Mouse (Mus musculus) liver, embryonic 12.5 days (tissue): ENCODE results near the gene Trim25. TPM values are rescaled to one million over a fixed set of nuclear protein-coding genes. Genes with fewer than 3 reads are reported as not detected.

Source experiments
- ATAC-seq: fragments of 200-750 bp; cut with Nextera tagmentation; 2 replicates; pipeline ENCODE4 v1.8.0; 2017; ENCODE audit warnings: moderate number of reproducible peaks, mild to moderate bottlenecking, moderate library complexity
- H3K27ac ChIP-seq: fragments of 300-500 bp; sonication (generic); 2 replicates; pipeline ENCODE4 v1.5.1; 2016; ENCODE audit warnings: mild to moderate bottlenecking
- H3K27me3 ChIP-seq: fragments of 300-500 bp; sonication (generic); replicated peaks from 2 replicates; pipeline ENCODE4 v1.6.1; 2016; ENCODE audit warnings: mild to moderate bottlenecking, moderate library complexity
- H3K36me3 ChIP-seq: fragments of 300-500 bp; sonication (generic); 2 replicates; pipeline ENCODE4 v1.6.1; 2016; ENCODE audit warnings: mild to moderate bottlenecking, moderate library complexity
- H3K4me1 ChIP-seq: fragments of 300-500 bp; sonication (generic); 2 replicates; pipeline ENCODE4 v1.6.1; 2016
- H3K4me2 ChIP-seq: fragments of 300-500 bp; sonication (generic); 2 replicates; pipeline ENCODE4 v1.6.1; 2016; ENCODE audit warnings: mild to moderate bottlenecking, moderate library complexity
- H3K4me3 ChIP-seq: fragments of 300-500 bp; sonication (generic); 2 replicates; pipeline ENCODE4 v1.5.1; 2016; ENCODE audit warnings: mild to moderate bottlenecking, moderate library complexity
- H3K9ac ChIP-seq: fragments of 300-500 bp; sonication (generic); 2 replicates; pipeline ENCODE4 v1.6.1; 2016; ENCODE audit warnings: mild to moderate bottlenecking, moderate library complexity
- H3K9me3 ChIP-seq: fragments of 300-500 bp; sonication (generic); replicated peaks from 2 replicates; pipeline ENCODE4 v1.6.1; 2016; ENCODE audit warnings: mild to moderate bottlenecking, moderate library complexity
- WGBS: fragments of 180-500 bp; shearing (Covaris S2); methylation state at CpG from one replicate; pipeline ENCODE4 v1.1.7; 2016; ENCODE audit not compliant: insufficient replicate concordance; 5-methylcytosine and 5-hydroxymethylcytosine counted together
- polyA plus RNA-seq: library from polyadenylated mRNA; unstranded; fragments of >200 nt; fragmentation: Nextera tagmentation; extraction: Ambion mirVana; gene quantifications from 2 replicates; pipeline ENCODE4 v1.2.1, GENCODE M21; 2016

The Trim25 gene
- 23.1 and 25.9 TPM in 2 replicates for polyA plus RNA-seq

- peak; percentile 93 for ATAC-seq
- H3K4me2 ChIP-seq, result peak within 1 kb of the TSS; percentile 93
- peak within 1 kb of the TSS; percentile 88 for H3K27ac ChIP-seq
- no peaks in the 10 kb centered on the region for H3K9me3 ChIP-seq
- H3K27me3 ChIP-seq, result no peaks in the 10 kb centered on the region
- H3K4me1 ChIP-seq, result peaks cover 71% of the 10 kb centered on the region
- peak within 1 kb of the TSS; percentile 98 for H3K9ac ChIP-seq
- peak within 1 kb of the TSS; percentile 96 for H3K4me3 ChIP-seq
- H3K36me3 ChIP-seq, result peaks cover 21% of the 10 kb centered on the region; the same call in 1 of the 2 replicates
- under 1% methylated on average over 48 of the region's 48 CpGs for WGBS
Observed at GRCm38 (mm10) chr11:88998974-88999722, at the start of gene Trim25. Trim25 (plus strand) TSS chr11:88999376.

- no peak overlapping the region for H3K4me3 ChIP-seq
- no peak overlapping the region for H3K27ac ChIP-seq
- no peak overlapping the region for H3K9ac ChIP-seq
- WGBS, result 53% methylated on average over 8 of the region's 8 CpGs
- peaks cover 4% of the 10 kb centered on the region; the same call in 1 of the 2 replicates for H3K27me3 ChIP-seq
- H3K4me1 ChIP-seq, result peaks cover 36% of the 10 kb centered on the region
- peak overlapping the region; percentile 12; the same call in 1 of the 2 replicates for H3K4me2 ChIP-seq
- H3K9me3 ChIP-seq, result no peaks in the 10 kb centered on the region
- no peak for ATAC-seq
- H3K36me3 ChIP-seq, result peaks cover 11% of the 10 kb centered on the region
Observed at GRCm38 (mm10) chr11:88949802-88950639, 49.2 kb upstream of the Trim25 start.

- H3K4me1 ChIP-seq, result peaks cover 43% of the 10 kb centered on the region
- H3K27me3 ChIP-seq, result peaks cover 4% of the 10 kb centered on the region; the same call in 1 of the 2 replicates
- H3K4me3 ChIP-seq, result no peak overlapping the region
- no peak for ATAC-seq
- H3K9ac ChIP-seq, result no peak overlapping the region
- H3K4me2 ChIP-seq, result peak overlapping the region; percentile 12; the same call in 1 of the 2 replicates
- no peaks in the 10 kb centered on the region for H3K9me3 ChIP-seq
- peaks cover 11% of the 10 kb centered on the region for H3K36me3 ChIP-seq
- WGBS, result 76% methylated on average over 13 of the region's 13 CpGs
- H3K27ac ChIP-seq, result no peak overlapping the region
Observed at GRCm38 (mm10) chr11:88950640-88951250, 48.4 kb upstream of the Trim25 start.

DNA sequence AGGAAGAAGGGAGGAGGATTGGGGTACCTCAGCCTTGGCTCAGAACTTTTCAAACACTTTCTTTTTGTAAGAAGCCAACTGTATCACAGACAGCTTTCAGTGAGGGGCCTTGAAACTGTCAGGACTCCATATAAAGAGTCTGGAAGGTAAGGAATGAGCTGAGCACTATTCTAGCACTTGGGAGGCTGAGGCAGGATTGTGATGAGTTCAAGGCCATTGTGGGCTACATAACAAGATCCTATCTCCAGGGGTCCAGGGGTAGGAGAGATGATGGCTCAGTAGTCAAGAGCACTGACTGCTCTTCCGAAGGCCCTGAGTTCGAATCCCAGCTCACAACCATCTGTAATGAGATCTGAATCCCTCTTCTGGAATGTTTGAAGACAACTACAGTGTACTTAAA, 47.6 kb upstream of the Trim25 start:
- no peak overlapping the region for H3K9ac ChIP-seq
- no peak overlapping the region for H3K4me3 ChIP-seq
- peaks cover 43% of the 10 kb centered on the region for H3K4me1 ChIP-seq
- peaks cover 11% of the 10 kb centered on the region for H3K36me3 ChIP-seq
- no peak overlapping the region for H3K27ac ChIP-seq
- no peak for ATAC-seq
- H3K27me3 ChIP-seq, result peaks cover 4% of the 10 kb centered on the region; the same call in 1 of the 2 replicates
- WGBS, result 96% methylated on average over 2 of the region's 2 CpGs
- no peaks in the 10 kb centered on the region for H3K9me3 ChIP-seq
- no peak overlapping the region for H3K4me2 ChIP-seq

DNA sequence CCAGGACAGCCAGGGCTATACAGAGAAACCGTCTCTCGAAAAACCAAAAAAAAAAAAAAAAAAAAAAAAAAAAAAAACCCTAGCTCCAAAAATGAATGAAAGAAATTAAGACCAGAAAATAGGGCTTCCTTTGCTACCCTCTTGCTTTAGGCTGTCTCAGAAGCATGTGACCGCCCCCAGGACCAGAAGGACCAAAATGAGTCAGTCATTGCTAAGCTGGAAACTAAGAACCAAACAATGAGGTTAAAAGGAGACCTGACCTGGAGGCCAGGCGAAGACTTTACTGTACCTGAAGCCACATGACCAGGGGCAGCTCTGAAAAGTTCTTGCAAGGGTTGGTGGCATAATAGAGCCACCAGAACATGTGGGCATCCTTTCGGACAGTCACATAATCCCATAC, 47.1 kb upstream of the Trim25 start:
- H3K4me2 ChIP-seq, result no peak overlapping the region
- H3K9me3 ChIP-seq, result no peaks in the 10 kb centered on the region
- H3K36me3 ChIP-seq, result peaks cover 7% of the 10 kb centered on the region
- WGBS, result 74% methylated on average over 5 of the region's 5 CpGs
- H3K27me3 ChIP-seq, result no peaks in the 10 kb centered on the region
- no peak for ATAC-seq
- H3K27ac ChIP-seq, result no peak overlapping the region
- H3K4me3 ChIP-seq, result no peak overlapping the region
- no peak overlapping the region for H3K9ac ChIP-seq
- peaks cover 43% of the 10 kb centered on the region for H3K4me1 ChIP-seq

DNA sequence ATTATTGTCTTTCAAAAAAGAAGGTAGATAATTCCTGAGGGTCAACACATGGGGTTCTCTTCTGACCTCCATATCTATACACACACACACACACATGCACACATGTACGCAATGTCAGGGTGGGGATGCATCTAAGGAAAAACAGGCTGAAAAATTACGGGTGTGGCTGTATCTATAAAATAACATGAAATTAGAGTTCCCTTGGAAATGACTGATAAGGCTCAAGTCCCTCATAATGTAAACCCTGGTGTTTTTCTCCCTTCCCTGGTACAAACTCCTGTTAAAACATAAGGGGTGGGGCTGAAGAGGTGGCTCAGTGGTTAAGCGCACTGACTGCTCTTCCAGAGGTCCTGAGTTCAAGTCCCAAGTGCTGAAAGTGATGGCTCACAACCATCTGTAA, 45.6 kb upstream of the Trim25 start:
- 58% methylated on average over 3 of the region's 3 CpGs for WGBS
- no peak overlapping the region for H3K4me2 ChIP-seq
- no peaks in the 10 kb centered on the region for H3K27me3 ChIP-seq
- H3K36me3 ChIP-seq, result peaks cover 7% of the 10 kb centered on the region
- no peak overlapping the region for H3K9ac ChIP-seq
- ATAC-seq, result peak; percentile 64
- no peak overlapping the region; the same call in 1 of the 2 replicates for H3K4me3 ChIP-seq
- H3K4me1 ChIP-seq, result peaks cover 43% of the 10 kb centered on the region
- H3K27ac ChIP-seq, result no peak overlapping the region
- H3K9me3 ChIP-seq, result no peaks in the 10 kb centered on the region

- Histone ChIP-seq H3K4me3 (peak overlapping the region; percentile 61), H3K9me3 (no peaks in the 10 kb centered on the region), H3K27ac (0 out of 2 replicates have a peak overlapping the region, but pooled peaks have one; percentile 32), H3K4me1 (peaks cover 41% of the 10 kb centered on the region), H3K4me2 (peak overlapping the region; percentile 75), H3K9ac (peak overlapping the region; percentile 61), H3K27me3 (no peaks in the 10 kb centered on the region), H3K36me3 (peaks cover 7% of the 10 kb centered on the region)
- ATAC-seq, result no peak
- WGBS, result 0% methylated on average over 4 of the region's 4 CpGs
Observed at GRCm38 (mm10) chr11:88954803-88955202, 44.4 kb upstream of the Trim25 start.

DNA sequence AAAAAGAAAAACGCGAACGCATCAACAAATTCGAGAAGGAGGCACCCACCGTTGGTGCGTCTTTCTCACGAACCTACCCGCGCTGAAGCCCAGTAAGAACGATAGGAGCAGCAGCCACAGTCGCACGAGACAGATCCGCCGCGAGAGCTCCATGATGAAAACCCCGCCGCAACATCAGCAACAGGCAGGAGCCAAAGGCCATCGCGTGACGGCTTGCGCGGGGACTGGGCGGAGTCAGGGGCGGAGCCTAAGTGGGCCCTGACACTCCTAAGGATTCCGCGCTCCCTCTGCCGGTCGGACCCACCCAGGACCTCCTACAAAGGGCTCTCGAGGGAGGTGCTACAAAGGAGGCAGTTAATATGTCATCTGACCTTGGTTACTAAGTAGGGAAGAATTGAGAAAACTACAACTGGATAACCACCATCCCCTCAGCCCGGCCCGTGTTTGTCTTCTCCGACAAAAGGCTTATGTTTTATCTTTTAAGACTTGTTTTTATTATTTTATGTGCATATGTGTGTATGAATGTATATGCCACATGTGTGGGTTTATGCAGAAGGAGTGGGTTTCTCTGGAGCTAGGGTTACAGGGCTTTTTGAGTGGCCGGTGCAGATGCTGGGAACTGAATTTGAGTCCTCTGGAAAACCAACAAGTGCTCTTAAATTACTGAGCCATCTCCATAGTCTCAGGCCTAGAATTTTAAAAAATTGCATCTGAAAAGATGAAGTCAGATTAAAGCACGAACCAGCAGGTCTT, 43.8 kb upstream of the Trim25 start, which contains the start of gene Scpep1:
TSS of gene Scpep1 (minus strand) at position 249 of the 753 bp plus-strand sequence.
- 5% methylated on average over 34 of the region's 34 CpGs for WGBS
- peak within 1 kb of the TSS; percentile 61 for H3K4me3 ChIP-seq
- peaks cover 7% of the 10 kb centered on the region for H3K36me3 ChIP-seq
- 0 out of 2 replicates have a peak within 1 kb of the TSS, but pooled peaks have one; percentile 32 for H3K27ac ChIP-seq
- ATAC-seq, result peak; percentile 91
- peaks cover 35% of the 10 kb centered on the region for H3K4me1 ChIP-seq
- H3K9me3 ChIP-seq, result no peaks in the 10 kb centered on the region
- no peaks in the 10 kb centered on the region for H3K27me3 ChIP-seq
- peak within 1 kb of the TSS; percentile 75 for H3K4me2 ChIP-seq
- H3K9ac ChIP-seq, result peak within 1 kb of the TSS; percentile 61

GRCm38 (mm10) chr11:88958851-88959250, 40.3 kb upstream of the Trim25 start:
- Histone ChIP-seq H3K4me1 (peaks cover 19% of the 10 kb centered on the region), H3K27me3 (no peaks in the 10 kb centered on the region), H3K27ac (no peak overlapping the region), H3K4me2 (no peak overlapping the region), H3K4me3 (no peak overlapping the region), H3K36me3 (no peaks in the 10 kb centered on the region), H3K9me3 (no peaks in the 10 kb centered on the region), H3K9ac (no peak overlapping the region)
- WGBS, result 61% methylated on average over 3 of the region's 3 CpGs
- ATAC-seq, result no peak

- ATAC-seq, result no peak
- H3K27me3 ChIP-seq, result no peaks in the 10 kb centered on the region
- H3K4me2 ChIP-seq, result no peak within 1 kb of the TSS
- H3K27ac ChIP-seq, result no peak within 1 kb of the TSS
- no peaks in the 10 kb centered on the region for H3K9me3 ChIP-seq
- H3K36me3 ChIP-seq, result no peaks in the 10 kb centered on the region
- H3K9ac ChIP-seq, result no peak within 1 kb of the TSS
- no peak within 1 kb of the TSS for H3K4me3 ChIP-seq
- 79% methylated on average over 2 of the region's 3 CpGs for WGBS
- no peaks in the 10 kb centered on the region for H3K4me1 ChIP-seq
Observed at GRCm38 (mm10) chr11:88966881-88967361, 32.3 kb upstream of the Trim25 start, which contains the start of gene Elobl. Elobl (minus strand) TSS chr11:88966931.

DNA sequence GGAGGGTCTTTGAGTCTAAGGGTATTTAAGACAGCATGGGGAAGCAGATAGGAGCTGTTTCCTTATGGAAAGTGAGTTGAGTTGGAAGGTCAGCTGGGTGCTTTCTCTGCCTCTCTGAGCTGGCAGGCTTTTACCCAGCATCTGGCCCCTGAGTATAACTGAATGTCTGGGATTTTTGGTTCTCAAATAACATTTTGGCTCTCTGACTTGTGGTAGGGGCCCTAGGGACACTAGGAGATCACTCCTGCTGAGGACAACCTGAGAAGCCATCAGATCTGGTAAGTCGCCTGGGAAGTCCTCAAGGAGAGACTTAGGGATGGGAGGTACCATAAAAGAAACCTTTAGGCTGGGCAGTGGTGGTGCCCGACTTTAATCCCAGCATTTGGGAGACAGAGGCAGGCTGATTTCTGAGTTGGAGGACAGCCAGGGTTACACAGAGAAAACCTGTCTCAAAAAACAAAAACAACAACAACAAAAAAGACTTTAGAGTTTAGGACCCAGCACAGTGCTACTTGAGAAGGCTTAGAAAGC, 28.9 kb upstream of the Trim25 start, which contains the start of gene Coil:
TSS of gene Coil (plus strand) at position 51 of the 531 bp plus-strand sequence.
- H3K9ac ChIP-seq, result no peak within 1 kb of the TSS
- peaks cover 10% of the 10 kb centered on the region for H3K4me1 ChIP-seq
- no peaks in the 10 kb centered on the region for H3K36me3 ChIP-seq
- WGBS, result 22% methylated on average over 2 of the region's 2 CpGs
- H3K4me2 ChIP-seq, result no peak within 1 kb of the TSS
- no peaks in the 10 kb centered on the region for H3K27me3 ChIP-seq
- no peak within 1 kb of the TSS for H3K4me3 ChIP-seq
- ATAC-seq, result no peak
- H3K27ac ChIP-seq, result no peak within 1 kb of the TSS
- no peaks in the 10 kb centered on the region for H3K9me3 ChIP-seq
